Mouse (Mus musculus) cerebellum, adult 9-10 months (tissue): Measurements from ENCODE around the gene Gpr68.

Experiments
- DNase-seq: peaks from one replicate; pipeline ENCODE4 v3.0.0; 2022

Gene Gpr68

GRCm38 (mm10) chr12:100909765-100910164, 1.8 kb upstream of the Gpr68 start:
- DNase-seq = peak; percentile 80

- peak; percentile 65 for DNase-seq
These were observed 468 bp upstream of the Gpr68 start for GRCm38 (mm10) chr12:100908298-100909034.

- DNase-seq = no peak
These were observed 1.1 kb downstream of the Gpr68 start for GRCm38 (mm10) chr12:100906861-100907260.

GRCm38 (mm10) chr12:100903761-100904160, 4.2 kb downstream of the Gpr68 start:
- peak; percentile 72 for DNase-seq

GRCm38 (mm10) chr12:100901386-100901785, 6.6 kb downstream of the Gpr68 start:
- no peak for DNase-seq

DNA sequence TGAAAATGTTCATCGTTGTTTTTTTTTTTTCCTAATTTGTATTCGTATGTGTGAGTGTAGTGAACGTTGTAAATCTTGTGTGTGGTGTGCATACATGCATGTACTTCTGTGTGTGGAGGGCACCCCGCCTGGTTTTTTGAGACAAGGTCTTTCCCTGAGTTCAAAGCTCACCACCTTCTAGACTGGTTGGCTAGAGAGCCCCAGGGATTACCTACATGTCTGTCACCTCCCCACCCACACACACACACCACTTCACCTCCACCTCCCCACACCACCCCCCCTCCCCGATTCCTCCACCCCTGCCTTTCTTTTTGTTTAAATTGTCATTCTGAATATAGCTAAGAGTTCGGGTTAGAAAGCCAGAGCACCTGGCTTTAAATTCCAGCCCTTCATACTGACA, 7.1 kb downstream of the Gpr68 start:
- no peak for DNase-seq

DNA sequence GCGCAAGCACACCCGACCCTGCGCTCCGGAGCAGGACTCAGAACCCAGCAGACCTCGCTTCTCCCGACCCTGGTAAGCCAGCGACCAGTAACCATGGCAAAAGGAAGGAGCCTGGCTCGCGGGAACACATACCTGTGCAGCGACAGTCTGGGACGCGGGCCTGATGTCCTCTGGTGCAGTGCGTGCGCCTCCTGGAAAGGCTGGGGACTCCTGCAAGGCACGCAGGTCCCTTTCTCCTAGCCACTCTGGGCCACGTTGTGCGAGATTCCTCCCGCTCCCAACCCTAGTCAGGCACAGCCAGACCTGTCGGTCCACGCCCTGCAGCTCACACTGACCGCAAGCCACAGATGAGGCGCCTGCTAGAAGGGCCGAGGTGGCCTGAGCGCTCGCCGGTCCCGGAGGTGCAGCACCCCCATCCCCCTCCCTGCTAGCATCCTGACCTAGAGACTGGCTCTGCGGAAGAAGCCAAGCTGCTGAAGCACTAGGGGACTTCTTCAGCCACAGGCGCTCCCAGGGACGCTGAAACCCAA, 8.8 kb downstream of the Gpr68 start:
- peak; percentile 85 for DNase-seq

DNA sequence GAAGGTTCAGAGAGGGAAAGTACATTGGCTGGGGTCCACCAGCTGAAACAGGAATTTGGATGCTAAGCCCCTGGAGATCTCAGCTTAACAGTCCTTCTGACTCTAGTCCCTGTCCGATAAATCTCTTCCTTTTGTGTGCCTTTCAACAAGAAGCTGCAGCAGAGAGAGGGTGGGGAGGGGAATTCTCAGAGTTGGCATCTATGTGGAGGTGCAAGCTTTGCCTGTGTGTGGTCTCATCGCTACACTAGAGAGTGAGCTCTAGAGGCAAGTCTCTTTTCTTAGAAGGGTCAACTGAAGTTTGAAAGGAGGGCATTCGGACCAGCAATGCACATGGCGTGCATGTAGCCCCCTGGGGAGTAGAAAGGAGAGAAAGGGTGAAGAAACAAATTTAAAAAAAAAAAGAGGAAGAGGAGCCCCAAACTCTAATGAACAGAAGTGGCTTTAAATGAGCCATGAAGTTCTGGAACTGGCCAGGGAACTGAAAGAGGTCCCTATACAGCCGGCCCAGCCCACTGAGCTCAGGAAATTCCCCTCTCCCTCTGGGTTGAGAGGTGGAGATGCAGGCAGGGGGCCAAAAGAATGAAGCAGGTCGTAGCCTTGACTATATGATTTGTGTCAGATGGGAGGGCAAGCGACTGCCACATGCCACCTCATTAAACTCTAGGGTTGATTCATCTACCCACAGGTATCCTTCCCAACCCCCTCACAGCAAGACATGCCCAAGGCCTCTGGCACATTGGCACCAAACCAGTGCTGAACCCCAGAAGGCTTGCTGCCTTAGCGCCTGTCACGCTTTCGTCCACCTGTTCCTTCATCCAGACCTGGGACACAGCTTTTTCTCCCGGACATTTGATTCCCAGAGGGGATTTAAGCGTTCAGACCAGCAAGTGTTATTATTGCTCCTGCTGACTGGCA, 10.0 kb downstream of the Gpr68 start:
- DNase-seq = peak; percentile 88

GRCm38 (mm10) chr12:100896661-100897060, 11.3 kb downstream of the Gpr68 start:
- no peak for DNase-seq

DNA sequence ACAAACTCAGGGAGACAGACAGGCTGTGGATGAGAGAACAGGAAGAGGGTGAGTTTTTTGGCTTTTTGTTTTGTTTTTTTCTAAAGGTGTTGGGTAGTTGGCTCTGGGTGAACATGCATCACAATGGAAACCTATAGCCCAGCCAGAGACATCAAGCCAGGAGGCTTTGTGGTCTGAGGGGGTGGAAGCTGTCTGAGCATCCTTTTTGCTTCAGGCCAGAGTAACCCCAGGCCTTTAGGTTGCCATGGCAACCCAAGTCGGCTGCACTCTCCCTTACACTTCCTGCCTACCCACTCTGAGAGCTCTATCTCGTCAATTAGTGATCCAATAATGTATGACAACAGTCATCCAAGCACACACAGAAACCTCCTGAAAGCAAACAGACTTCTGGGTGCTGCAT, 12.5 kb downstream of the Gpr68 start:
- no peak for DNase-seq

DNA sequence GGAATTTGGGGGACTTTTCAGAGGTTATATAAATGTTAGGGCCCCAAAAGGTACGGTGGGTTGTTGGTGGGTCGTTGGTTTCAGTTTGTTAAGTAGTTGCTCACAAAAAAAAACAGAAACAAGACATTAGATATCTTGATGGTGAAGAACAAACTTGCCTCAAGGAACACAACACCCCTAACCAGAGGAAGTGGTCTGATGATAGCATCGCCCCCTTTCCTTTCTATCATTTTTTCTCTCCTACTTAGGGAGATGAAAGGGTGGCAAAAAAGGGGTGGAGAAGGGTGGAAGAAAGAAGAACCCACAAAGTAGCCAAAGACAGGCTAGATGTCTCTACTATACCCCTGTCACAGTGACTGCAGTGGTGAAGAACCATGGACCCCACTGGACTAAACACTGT, 17.4 kb downstream of the Gpr68 start:
- no peak for DNase-seq

DNA sequence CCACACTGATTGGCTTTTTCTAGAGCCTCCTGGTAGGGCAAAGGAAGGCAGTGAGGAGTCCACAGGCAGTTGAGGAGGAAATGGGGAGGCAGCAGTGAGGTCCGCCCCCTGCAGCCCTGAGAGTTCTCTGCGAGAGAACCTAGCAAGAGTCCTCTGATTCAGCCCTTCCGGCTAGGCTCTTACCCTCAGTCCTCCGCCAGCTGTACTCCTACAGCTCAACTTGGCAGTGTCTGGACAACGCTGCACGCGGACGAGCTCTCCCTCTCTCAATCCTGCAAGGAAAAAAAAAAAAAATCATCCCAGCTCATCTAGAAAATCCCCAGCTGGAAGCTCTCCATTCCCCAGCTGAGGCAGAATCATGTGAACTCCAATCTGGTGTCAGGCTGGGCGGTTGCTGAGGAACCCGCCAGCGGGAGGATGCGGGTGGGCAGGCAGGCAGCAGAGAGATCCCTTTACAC, 20.2 kb downstream of the Gpr68 start:
- DNase-seq = peak; percentile 64

GRCm38 (mm10) chr12:100886877-100887276, 21.1 kb downstream of the Gpr68 start:
- DNase-seq = no peak

DNA sequence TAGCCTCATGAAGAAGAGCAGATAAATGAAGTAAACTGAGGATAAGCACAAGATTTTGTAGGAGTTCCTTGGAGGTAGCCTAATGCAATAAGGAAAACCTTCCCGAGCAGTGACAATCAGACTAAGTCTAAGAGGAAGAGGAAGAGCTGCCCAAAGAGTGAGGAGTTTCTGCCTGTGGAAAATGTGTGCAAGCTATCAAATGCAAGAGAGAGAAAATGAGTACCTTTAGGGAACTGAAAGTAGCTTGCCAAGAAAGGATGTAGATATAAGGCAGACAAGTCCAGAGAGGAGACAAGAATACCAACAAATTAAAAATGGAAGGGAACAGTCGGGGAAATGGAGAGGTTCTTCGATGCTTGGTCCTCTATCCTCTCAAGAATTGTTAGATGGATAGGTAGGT, 22.4 kb downstream of the Gpr68 start:
- DNase-seq = no peak

- DNase-seq = no peak
These were observed 24.8 kb downstream of the Gpr68 start for GRCm38 (mm10) chr12:100883168-100883567.

- DNase-seq = no peak
These were observed 29.4 kb downstream of the Gpr68 start for GRCm38 (mm10) chr12:100878556-100878955.

DNA sequence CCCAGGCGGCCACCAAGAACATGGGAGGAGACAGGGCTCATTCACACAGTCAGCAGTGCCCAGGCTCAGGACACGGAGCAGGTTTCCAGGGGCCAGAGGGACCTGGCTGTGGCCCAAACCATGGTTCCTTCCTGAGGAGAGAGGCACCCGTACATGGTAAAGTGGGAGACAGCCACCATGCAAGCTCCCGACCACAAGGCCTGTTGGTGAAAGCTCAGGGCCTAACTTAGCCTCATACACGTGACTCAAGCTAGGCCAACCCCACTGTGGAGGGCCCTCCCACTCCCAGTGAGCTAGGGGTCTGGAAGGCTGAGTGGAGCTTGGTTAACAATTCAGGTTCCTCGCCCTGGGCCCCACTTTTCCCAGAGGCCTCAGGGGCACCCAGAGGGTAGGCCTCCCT, 30.1 kb downstream of the Gpr68 start:
- DNase-seq = no peak

DNA sequence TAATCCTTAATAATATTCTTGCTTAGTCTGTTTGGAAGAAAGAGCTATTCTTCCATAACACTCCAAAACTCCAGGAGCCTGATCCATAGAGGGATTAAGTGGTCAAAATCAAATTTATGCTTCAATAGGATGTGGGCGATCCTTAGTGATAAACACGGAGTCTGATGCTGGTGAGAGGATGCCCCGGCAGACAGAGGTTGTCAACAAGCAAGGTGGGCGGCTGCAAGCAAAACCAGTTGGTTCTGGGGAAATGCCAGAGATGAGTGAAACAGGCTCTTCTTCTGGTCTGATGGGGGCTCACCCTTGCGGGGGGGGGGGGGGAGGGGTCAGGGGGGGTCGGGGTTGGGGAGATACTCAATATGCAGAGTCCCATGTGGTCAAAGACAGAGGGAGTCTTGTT, 32.0 kb downstream of the Gpr68 start:
- no peak for DNase-seq

DNA sequence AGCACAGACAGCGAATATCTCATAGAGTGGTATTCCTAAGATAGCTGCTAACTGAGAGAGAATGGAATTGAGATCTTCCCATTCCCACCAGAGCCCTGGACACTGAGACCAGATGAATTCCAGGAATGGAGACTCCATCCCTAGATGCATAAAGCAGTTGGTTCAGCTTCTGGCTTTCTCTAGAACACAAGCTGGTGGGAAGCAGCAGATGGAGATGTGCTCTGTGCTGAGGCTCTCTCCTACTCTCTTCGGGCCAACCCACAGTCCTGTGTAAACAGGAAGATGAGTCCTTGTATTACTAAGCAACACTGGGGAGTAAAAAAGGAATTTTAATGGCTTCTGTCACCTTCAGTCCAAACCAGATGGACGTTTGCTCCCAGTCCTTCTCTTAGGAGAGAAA, 32.4 kb downstream of the Gpr68 start:
- no peak for DNase-seq

DNA sequence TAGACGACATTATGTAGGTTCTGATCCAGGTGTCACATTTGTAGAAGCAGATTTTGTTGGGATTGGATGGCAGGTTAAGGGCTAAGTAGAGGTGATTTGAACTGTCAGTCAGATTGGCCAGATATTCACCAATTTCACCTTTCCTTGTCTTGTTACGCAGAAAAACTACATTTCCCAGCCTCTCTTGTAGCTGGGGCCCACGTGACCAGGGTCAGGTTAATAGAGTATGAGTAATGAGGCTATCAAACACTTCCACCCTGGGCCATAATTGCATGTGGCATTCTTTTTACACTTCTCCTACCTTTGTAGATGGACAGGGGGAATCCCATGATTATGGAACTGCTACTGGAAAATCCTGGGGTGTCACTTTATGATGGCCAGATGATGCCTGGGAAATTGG, 34.4 kb downstream of the Gpr68 start:
- no peak for DNase-seq

GRCm38 (mm10) chr12:100871841-100872240, 36.2 kb downstream of the Gpr68 start:
- no peak for DNase-seq

DNA sequence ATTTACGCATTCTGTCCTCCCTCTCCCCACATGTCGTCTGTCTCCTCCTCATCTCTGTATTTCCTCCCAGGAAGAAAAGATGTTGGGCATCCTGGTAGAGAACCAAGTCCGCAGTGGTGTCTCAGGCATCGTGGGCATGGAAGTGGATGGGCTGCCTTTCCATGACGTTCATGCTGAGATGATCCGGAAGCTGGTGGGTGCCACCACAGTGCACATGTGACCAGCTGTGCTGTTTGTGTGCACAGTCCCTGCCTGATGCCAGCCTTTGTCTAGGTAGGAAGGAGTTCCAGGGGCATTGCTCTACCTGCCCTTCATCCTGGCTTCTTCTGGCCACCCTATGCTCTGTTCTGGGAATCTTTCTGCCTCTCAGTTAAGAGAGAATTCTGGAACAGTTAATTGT, 36.8 kb downstream of the Gpr68 start:
- DNase-seq = no peak

- DNase-seq = peak; percentile 47
These were observed 39.9 kb downstream of the Gpr68 start for GRCm38 (mm10) chr12:100868049-100868622.
